Comparison of ENCODE assay signal across 9 mouse cellular contexts in genomic region chr7:132726106-132726861, GRCm38 (mm10).
DNase-seq lines count a peak whose midpoint lies in the region; ATAC-seq and TF ChIP-seq lines count a peak whose summit lies in the region.
"Had no signal": no experiment of that assay in that cellular context is flagged by ENCODE, and none has a peak within 500 bp of the region (broad histone marks: within the 10 kb centered on the region; RNA-seq: fewer than 3 reads in every experiment).

No protein-coding gene starts in this region.

- H3K9ac ChIP-seq in heart, embryonic 13.5 days: no peak overlapping the region
- H3K9ac ChIP-seq in midbrain, embryonic 15.5 days: no peak overlapping the region
- H3K9ac ChIP-seq in limb, embryonic 14.5 days (ENCODE audit: low read depth, low read length, severe bottlenecking): no peak overlapping the region

- H3K4me2 ChIP-seq in heart, embryonic 13.5 days: no peak overlapping the region
- no peak overlapping the region for H3K4me2 ChIP-seq in midbrain, embryonic 15.5 days
- H3K4me2 ChIP-seq in limb, embryonic 14.5 days (replicated peaks; ENCODE audit: low read depth, low read length, severe bottlenecking): no peak overlapping the region

- peak overlapping the region; percentile 21; the same call in 1 of the 2 replicates for H3K27ac ChIP-seq in heart, embryonic 13.5 days (replicated peaks)
- 0 out of 2 replicates have a peak overlapping the region, but pooled peaks have one; percentile 10 for H3K27ac ChIP-seq in midbrain, embryonic 10.5 days (replicated peaks)
- H3K27ac ChIP-seq in midbrain, embryonic 15.5 days: no peak overlapping the region
- peak overlapping the region; percentile 59 for H3K27ac ChIP-seq in limb, embryonic 14.5 days (replicated peaks; ENCODE audit: low read depth, low read length)

- no peaks in the 10 kb centered on the region for H3K36me3 ChIP-seq in heart, embryonic 13.5 days
- H3K36me3 ChIP-seq in midbrain, embryonic 10.5 days: peaks cover 8% of the 10 kb centered on the region
- H3K36me3 ChIP-seq in midbrain, embryonic 15.5 days (replicated peaks): no peaks in the 10 kb centered on the region
- peaks cover 4% of the 10 kb centered on the region; the same call in 1 of the 2 replicates for H3K36me3 ChIP-seq in limb, embryonic 14.5 days (ENCODE audit: control insufficient read depth, insufficient read depth, low read length)
- peaks cover 88% of the 10 kb centered on the region for H3K36me3 ChIP-seq in megakaryocyte, embryonic 14.5 days (replicated peaks; ENCODE audit: low read length)

- peaks cover 54% of the 10 kb centered on the region for H3K4me1 ChIP-seq in heart, embryonic 13.5 days
- H3K4me1 ChIP-seq in midbrain, embryonic 10.5 days: peaks cover 34% of the 10 kb centered on the region
- peaks cover 13% of the 10 kb centered on the region for H3K4me1 ChIP-seq in midbrain, embryonic 15.5 days
- no peaks in the 10 kb centered on the region for H3K4me1 ChIP-seq in limb, embryonic 14.5 days (ENCODE audit: control insufficient read depth, insufficient read depth, low read length)
- peaks cover 97% of the 10 kb centered on the region for H3K4me1 ChIP-seq in megakaryocyte, embryonic 14.5 days

- H3K27me3 ChIP-seq in heart, embryonic 13.5 days (replicated peaks): no peaks in the 10 kb centered on the region
- H3K27me3 ChIP-seq in midbrain, embryonic 10.5 days (ENCODE audit: low read depth, poor library complexity, severe bottlenecking): no peaks in the 10 kb centered on the region
- no peaks in the 10 kb centered on the region for H3K27me3 ChIP-seq in midbrain, embryonic 15.5 days (replicated peaks)
- no peaks in the 10 kb centered on the region for H3K27me3 ChIP-seq in limb, embryonic 14.5 days (ENCODE audit: control insufficient read depth, insufficient read depth, low read length)
- no peaks in the 10 kb centered on the region for H3K27me3 ChIP-seq in megakaryocyte, embryonic 14.5 days (replicated peaks)

- no peak for TF ChIP-seq POLR2A in limb, embryonic 14.5 days (IDR thresholded peaks at IDR 0.05; ENCODE audit: borderline replicate concordance, extremely low read depth, insufficient read depth, insufficient read length)

- H3K4me3 ChIP-seq in heart, embryonic 13.5 days: no peak overlapping the region
- no peak overlapping the region for H3K4me3 ChIP-seq in midbrain, embryonic 10.5 days
- H3K4me3 ChIP-seq in midbrain, embryonic 15.5 days: no peak overlapping the region
- H3K4me3 ChIP-seq in limb, embryonic 14.5 days (replicated peaks; ENCODE audit: low read length): no peak overlapping the region
- peak overlapping the region; percentile 74 for H3K4me3 ChIP-seq in megakaryocyte, embryonic 14.5 days (replicated peaks)
- H3K4me3 ChIP-seq: hindbrain, embryonic 10.5 days had no signal

- ATAC-seq in heart, embryonic 13.5 days (ENCODE audit: extremely low read depth, insufficient number of reproducible peaks, low FRiP score, low TSS enrichment): no peak
- no peak for ATAC-seq in midbrain, embryonic 15.5 days (replicated peaks)
- peak; percentile 73 for ATAC-seq in limb, embryonic 14.5 days (ENCODE audit: low FRiP score, low read depth)

- H3K9me3 ChIP-seq in heart, embryonic 13.5 days: no peaks in the 10 kb centered on the region
- no peaks in the 10 kb centered on the region for H3K9me3 ChIP-seq in midbrain, embryonic 10.5 days (replicated peaks)
- no peaks in the 10 kb centered on the region for H3K9me3 ChIP-seq in midbrain, embryonic 15.5 days
- H3K9me3 ChIP-seq in limb, embryonic 14.5 days (ENCODE audit: control insufficient read depth, low read length): no peaks in the 10 kb centered on the region
- no peaks in the 10 kb centered on the region for H3K9me3 ChIP-seq in megakaryocyte, embryonic 14.5 days
- H3K9me3 ChIP-seq: hindbrain, embryonic 10.5 days had no signal

- WGBS in heart, embryonic 13.5 days: 71% methylated on average over 13 of the region's 13 CpGs
- 88% methylated on average over 13 of the region's 13 CpGs for WGBS in midbrain, embryonic 10.5 days
- 67% methylated on average over 13 of the region's 13 CpGs for WGBS in midbrain, embryonic 15.5 days
- 58% methylated on average over 13 of the region's 13 CpGs for WGBS in limb, embryonic 14.5 days

- DNase-seq in heart, adult 18-20 months: no peak
- no peak for DNase-seq in midbrain, embryonic 10.5 days (ENCODE audit: low spot score)
- peak; percentile 12 for DNase-seq in limb, embryonic 14.5 days (ENCODE audit: low spot score)
- no peak for DNase-seq in yolk sac, embryonic 10.5 days (ENCODE audit: low spot score)
- DNase-seq in gastrocnemius, postnatal 10 days: no peak
